Mouse (Mus musculus) stomach, postnatal 0 days (tissue): ENCODE data around the gene Dnaaf2. TPM values are rescaled to one million over a fixed set of nuclear protein-coding genes. Genes with fewer than 3 reads are reported as not detected.

Source experiments
- ATAC-seq: fragments of 200-750 bp; cut with Nextera tagmentation; 2 replicates; pipeline ENCODE4 v1.8.0; 2017; ENCODE audit not compliant: low FRiP score, low TSS enrichment
- DNase-seq: peaks from one replicate; pipeline ENCODE4 v3.0.0-alpha.2; 2016; ENCODE audit warnings: low spot score
- H3K27ac ChIP-seq: fragments of 300-500 bp; sonication (generic); replicated peaks from 2 replicates; pipeline ENCODE4 v1.5.1; 2014; ENCODE audit warnings: mild to moderate bottlenecking, control low read depth
- H3K27me3 ChIP-seq: fragments of 300-500 bp; sonication (generic); 2 replicates; pipeline ENCODE4 v1.6.1; 2014; ENCODE audit warnings: low read length; ENCODE audit not compliant: control insufficient read depth, insufficient read depth
- H3K36me3 ChIP-seq: fragments of 300-500 bp; sonication (generic); 2 replicates; pipeline ENCODE4 v1.6.1; 2014; ENCODE audit warnings: low read length, mixed read lengths; ENCODE audit not compliant: control insufficient read depth, insufficient read depth
- H3K4me1 ChIP-seq: fragments of 300-500 bp; sonication (generic); replicated peaks from 2 replicates; pipeline ENCODE4 v1.6.1; 2014; ENCODE audit warnings: antibody characterized with exemption; ENCODE audit not compliant: control insufficient read depth, insufficient read depth
- H3K4me2 ChIP-seq: fragments of 300-500 bp; sonication (generic); replicated peaks from 2 replicates; pipeline ENCODE4 v1.6.1; 2014; ENCODE audit warnings: low read depth, mild to moderate bottlenecking, control low read depth, moderate library complexity
- H3K4me3 ChIP-seq: fragments of 300-500 bp; sonication (generic); 2 replicates; pipeline ENCODE4 v1.5.1; 2014; ENCODE audit warnings: low read depth, low read length, control low read depth
- H3K9ac ChIP-seq: fragments of 300-500 bp; sonication (generic); 2 replicates; pipeline ENCODE4 v1.6.1; 2014; ENCODE audit warnings: mild to moderate bottlenecking, low read length, control low read depth, mixed read lengths
- H3K9me3 ChIP-seq: fragments of 300-500 bp; sonication (generic); 2 replicates; pipeline ENCODE4 v1.6.1; 2016; ENCODE audit warnings: low read length; ENCODE audit not compliant: control insufficient read depth
- CTCF ChIP-seq: IDR thresholded peaks from 2 replicates; pipeline ENCODE4 v1.5.1; 2016; ENCODE audit warnings: antibody characterized with exemption, low read depth, mild to moderate bottlenecking, moderate library complexity
- EP300 ChIP-seq: optimal IDR thresholded peaks from 2 replicates; pipeline ENCODE3; 2016; ENCODE audit warnings: antibody characterized with exemption
- WGBS: fragments of 180-500 bp; shearing (Covaris S2); extraction: QIAGEN DNeasy Blood & Tissue Kit; methylation state at CpG from one replicate; pipeline ENCODE4 v1.1.7; 2014; 5-methylcytosine and 5-hydroxymethylcytosine counted together
- polyA plus RNA-seq: library from polyadenylated mRNA; unstranded; fragments of >200 nt; fragmentation: Nextera tagmentation; extraction: Ambion mirVana; gene quantifications from 2 replicates; pipeline ENCODE4 v1.2.1, GENCODE M21; 2015

Dnaaf2 gene
- polyA plus RNA-seq, 1 experiment from 2014 or later, result 4.0 TPM

DNA sequence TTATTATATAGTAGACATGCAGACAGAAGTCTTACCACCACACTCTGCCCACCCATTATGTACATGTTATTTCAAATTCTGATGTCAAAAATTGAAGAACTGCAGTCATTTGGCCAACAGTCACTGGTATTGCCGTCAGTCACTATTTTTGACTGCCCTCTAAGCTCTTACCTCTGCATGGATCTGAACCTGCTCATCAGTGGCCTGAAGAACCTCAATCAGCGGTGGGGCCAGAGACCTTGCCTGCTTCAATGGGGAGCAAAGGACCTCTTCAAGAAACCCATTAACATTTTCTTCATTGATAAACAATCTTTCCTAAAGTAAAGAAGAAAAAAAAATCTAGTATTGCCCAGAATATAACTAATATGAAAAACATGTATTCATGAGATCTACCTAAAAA is 5.6 kb downstream of the Dnaaf2 start:
- Histone ChIP-seq H3K9me3 (no peaks in the 10 kb centered on the region), H3K4me3 (no peak overlapping the region), H3K36me3 (0 out of 2 replicates have a peak, but pooled peaks cover 2% of the 10 kb centered on the region), H3K9ac (no peak overlapping the region), H3K4me2 (no peak overlapping the region), H3K27me3 (no peaks in the 10 kb centered on the region), H3K27ac (no peak overlapping the region), H3K4me1 (no peaks in the 10 kb centered on the region)
- TF ChIP-seq EP300 (no peak), CTCF (no peak)
- ATAC-seq (no peak), DNase-seq (no peak)
- WGBS, result 86% methylated on average over 2 of the region's 2 CpGs

DNA sequence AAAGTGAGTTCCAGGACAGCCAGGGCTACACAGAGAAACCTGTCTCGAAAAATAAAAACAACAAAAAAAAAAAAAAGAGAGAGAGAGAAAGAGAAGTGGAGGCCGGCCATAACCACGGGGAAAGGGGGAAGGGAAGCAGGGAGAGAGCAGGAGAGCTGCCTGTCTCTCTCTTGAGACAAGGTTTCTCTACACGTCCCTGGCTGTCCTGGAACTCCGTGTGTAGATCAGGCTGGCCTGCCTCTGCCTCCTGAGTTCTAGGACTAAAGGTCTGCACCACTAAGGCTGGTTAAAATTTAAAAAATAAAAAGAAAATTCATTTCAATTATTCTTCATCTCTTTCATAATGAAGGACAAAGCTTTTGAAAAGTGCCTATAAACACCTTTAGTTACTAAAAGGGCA is 6.8 kb downstream of the Dnaaf2 start:
- Histone ChIP-seq H3K27me3 (no peaks in the 10 kb centered on the region), H3K4me3 (no peak overlapping the region)
- WGBS, result 93% methylated on average over 5 of the region's 5 CpGs

DNA sequence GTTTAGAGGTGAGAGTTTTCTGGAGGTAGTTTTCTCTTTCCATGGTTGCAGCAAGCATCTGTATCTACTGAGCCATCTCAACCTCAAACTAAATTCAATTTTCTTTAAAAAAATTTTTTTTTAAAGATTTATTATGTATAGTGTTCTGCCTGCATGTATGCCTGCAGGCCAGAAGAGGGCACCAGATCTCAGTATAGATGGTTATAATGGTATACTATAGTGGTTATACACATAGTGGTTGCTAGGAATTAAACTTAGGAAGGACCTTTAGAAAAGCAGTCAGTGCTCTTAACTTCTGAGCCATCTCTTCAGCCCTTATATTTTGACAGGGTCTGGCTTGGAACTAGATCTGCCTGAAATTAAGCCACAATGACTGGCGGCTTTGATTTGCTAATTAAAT is 7.7 kb downstream of the Dnaaf2 start:
- no peak overlapping the region for H3K27ac ChIP-seq
- H3K4me3 ChIP-seq, result no peak overlapping the region
- TF ChIP-seq EP300 (no peak), CTCF (peak; percentile 67)
- no peaks in the 10 kb centered on the region for H3K4me1 ChIP-seq
- ATAC-seq (no peak), DNase-seq (no peak)
- H3K27me3 ChIP-seq, result no peaks in the 10 kb centered on the region
- H3K9me3 ChIP-seq, result no peaks in the 10 kb centered on the region
- no peak overlapping the region for H3K4me2 ChIP-seq
- 0 out of 2 replicates have a peak, but pooled peaks cover 2% of the 10 kb centered on the region for H3K36me3 ChIP-seq
- WGBS, result 100% methylated on average over 1 of the region's 1 CpGs
- no peak overlapping the region for H3K9ac ChIP-seq

More for the DNA sequence above, 6.8 kb downstream of the Dnaaf2 start:
- Histone ChIP-seq H3K4me1 (no peaks in the 10 kb centered on the region), H3K9ac (no peak overlapping the region), H3K4me2 (no peak overlapping the region), H3K9me3 (no peaks in the 10 kb centered on the region), H3K27ac (no peak overlapping the region), H3K36me3 (0 out of 2 replicates have a peak, but pooled peaks cover 2% of the 10 kb centered on the region)
- ATAC-seq (no peak), DNase-seq (no peak)
- TF ChIP-seq EP300 (no peak), CTCF (no peak)

DNA sequence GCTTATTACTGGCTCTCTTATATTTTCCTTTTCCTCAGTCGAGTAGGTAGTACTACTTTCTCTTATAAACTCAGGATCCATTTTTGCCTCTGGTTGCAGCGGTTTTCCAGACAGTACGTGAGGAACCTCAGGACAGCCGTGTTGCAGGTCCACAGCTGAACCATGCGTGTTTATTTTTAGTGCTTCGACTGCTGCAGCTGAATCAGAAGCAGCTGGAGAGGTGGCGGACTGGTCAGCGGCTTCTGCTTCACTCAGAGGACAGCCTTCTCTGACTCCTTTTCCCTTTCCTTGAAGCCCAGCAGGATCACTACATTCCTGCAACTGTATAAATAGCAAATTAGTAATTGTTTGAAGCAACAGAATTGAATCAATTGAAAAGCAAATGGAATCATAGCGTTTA is 8.2 kb downstream of the Dnaaf2 start:
- TF ChIP-seq EP300, result no peak
- TF ChIP-seq CTCF, result no peak
- DNase-seq (no peak), ATAC-seq (no peak)
- H3K4me3 ChIP-seq, result no peak overlapping the region
- 86% methylated on average over 9 of the region's 9 CpGs for whole genome bisulfite sequencing
- H3K4me1 ChIP-seq, result no peaks in the 10 kb centered on the region
- no peaks in the 10 kb centered on the region for H3K9me3 ChIP-seq
- H3K27ac ChIP-seq, result no peak overlapping the region
- 0 out of 2 replicates have a peak, but pooled peaks cover 2% of the 10 kb centered on the region for H3K36me3 ChIP-seq
- H3K27me3 ChIP-seq, result no peaks in the 10 kb centered on the region
- H3K9ac ChIP-seq, result no peak overlapping the region
- H3K4me2 ChIP-seq, result no peak overlapping the region

DNA sequence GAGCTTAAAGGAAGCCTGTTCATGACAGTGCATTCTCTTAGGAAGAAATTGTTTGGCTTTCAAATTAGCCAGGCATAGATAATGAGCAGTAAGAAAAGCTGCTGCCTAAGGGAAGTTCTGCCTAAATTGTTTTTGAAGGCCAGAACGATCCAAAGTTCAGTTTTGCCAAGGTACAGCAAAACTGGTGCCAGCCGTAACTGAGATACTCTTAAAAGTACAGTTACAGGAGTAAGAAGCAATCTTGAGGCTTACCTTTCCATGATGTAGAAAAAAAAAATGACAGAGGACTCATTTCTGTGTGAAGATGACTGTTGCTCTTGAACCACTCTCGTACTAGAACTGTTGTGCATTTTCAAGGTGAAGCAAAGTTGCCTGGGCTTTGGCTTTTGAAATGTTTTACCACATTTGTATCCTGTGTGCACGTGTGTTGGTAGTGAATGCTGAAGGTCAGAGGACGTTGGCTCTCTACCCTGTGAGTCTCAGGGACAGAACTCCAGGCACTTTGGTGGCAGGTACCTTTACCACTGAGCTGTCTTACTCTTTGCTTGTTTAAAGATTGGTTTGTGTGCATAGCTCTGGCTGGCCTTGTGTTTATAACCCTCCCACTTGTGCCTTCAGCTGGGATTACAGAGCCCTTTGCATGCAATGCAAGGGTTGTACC is 11.3 kb downstream of the Dnaaf2 start:
- Histone ChIP-seq H3K4me3 (no peak overlapping the region), H3K4me1 (no peaks in the 10 kb centered on the region), H3K27ac (0 out of 2 replicates have a peak overlapping the region, but pooled peaks have one; percentile 9), H3K4me2 (peak overlapping the region; percentile 8; the same call in 1 of the 2 replicates), H3K9me3 (no peaks in the 10 kb centered on the region), H3K9ac (no peak overlapping the region), H3K36me3 (peaks cover 5% of the 10 kb centered on the region; the same call in 1 of the 2 replicates), H3K27me3 (no peaks in the 10 kb centered on the region)
- WGBS, result 49% methylated on average over 5 of the region's 5 CpGs
- TF ChIP-seq CTCF (no peak), EP300 (no peak)
- DNase-seq (peak; percentile 33), ATAC-seq (no peak)

DNA sequence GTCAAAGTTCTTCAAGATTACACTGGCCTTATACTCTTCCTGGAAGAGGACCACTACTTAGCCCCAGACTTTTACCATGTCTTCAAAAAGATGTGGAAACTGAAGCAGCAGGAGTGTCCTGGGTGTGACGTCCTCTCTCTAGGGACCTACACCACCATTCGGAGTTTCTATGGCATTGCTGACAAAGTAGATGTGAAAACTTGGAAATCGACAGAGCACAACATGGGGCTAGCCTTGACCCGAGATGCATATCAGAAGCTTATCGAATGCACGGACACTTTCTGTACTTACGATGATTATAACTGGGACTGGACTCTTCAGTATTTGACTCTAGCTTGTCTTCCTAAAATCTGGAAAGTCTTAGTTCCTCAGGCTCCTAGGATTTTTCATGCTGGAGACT is 12.9 kb downstream of the Dnaaf2 start:
- TF ChIP-seq CTCF, result no peak
- no peak for TF ChIP-seq EP300

More for the DNA sequence above, 12.9 kb downstream of the Dnaaf2 start:
- Histone ChIP-seq H3K27me3 (no peaks in the 10 kb centered on the region), H3K9me3 (no peaks in the 10 kb centered on the region), H3K27ac (no peak overlapping the region), H3K9ac (peak overlapping the region; percentile 85; the same call in 1 of the 2 replicates), H3K36me3 (peaks cover 5% of the 10 kb centered on the region; the same call in 1 of the 2 replicates), H3K4me2 (peak overlapping the region; percentile 97), H3K4me1 (no peaks in the 10 kb centered on the region), H3K4me3 (peak overlapping the region; percentile 71)
- DNase-seq, result no peak
- WGBS, result 73% methylated on average over 7 of the region's 7 CpGs
- ATAC-seq, result no peak
